Mouse (Mus musculus) bone marrow macrophage, adult 2 months (primary cell): Measurements from ENCODE around the gene Stac.

ENCODE experiments used
- CTCF ChIP-seq: IDR thresholded peaks from 2 replicates; pipeline ENCODE4 v1.5.1; 2012; ENCODE audit warnings: low read depth, mild to moderate bottlenecking, low read length, moderate library complexity
- POLR2A ChIP-seq: IDR thresholded peaks from 2 replicates; pipeline ENCODE4 v1.6.1; 2012; ENCODE audit warnings: mild to moderate bottlenecking, low read depth, low read length, borderline replicate concordance

DNA sequence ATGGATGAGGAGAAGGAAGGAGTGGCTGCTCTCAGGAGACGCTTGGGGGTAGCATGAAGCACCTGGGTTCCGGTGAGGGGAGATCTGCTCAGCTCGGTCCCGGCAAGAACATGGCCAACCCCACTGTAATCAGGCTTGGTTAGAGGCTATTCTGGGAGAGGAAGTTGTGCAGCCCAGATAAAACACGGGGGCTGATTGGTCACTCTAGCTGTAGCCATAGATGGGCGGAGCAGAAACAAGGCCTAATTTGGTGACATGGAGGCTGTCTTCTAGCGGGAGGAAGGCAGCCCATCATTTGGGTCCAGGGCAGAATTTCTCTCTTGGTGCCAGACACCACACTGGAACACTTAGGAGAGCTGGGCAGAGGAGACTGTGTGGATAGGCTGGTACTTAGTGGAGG is 167.9 kb downstream of the Stac start:
- TF ChIP-seq POLR2A (no peak), CTCF (no peak)
